Mouse (Mus musculus) heart, embryonic 11.5 days (tissue): ENCODE results near the gene Jph3. TPM values are rescaled to one million over a fixed set of nuclear protein-coding genes. Genes with fewer than 3 reads are reported as not detected.

Experiments
- ATAC-seq: fragments of 200-750 bp; cut with Nextera tagmentation; replicated peaks from 2 replicates; pipeline ENCODE4 v1.8.0; 2017; ENCODE audit warnings: moderate library complexity; ENCODE audit not compliant: insufficient number of reproducible peaks, low FRiP score, low TSS enrichment
- H3K27ac ChIP-seq: fragments of 300-500 bp; sonication (generic); 2 replicates; pipeline ENCODE4 v1.5.1; 2014; ENCODE audit warnings: mild to moderate bottlenecking, low read depth, low read length
- H3K27me3 ChIP-seq: fragments of 300-500 bp; sonication (generic); 2 replicates; pipeline ENCODE4 v1.6.1; 2014; ENCODE audit warnings: mild to moderate bottlenecking, low read length, mixed read lengths; ENCODE audit not compliant: control insufficient read depth, insufficient read depth
- H3K36me3 ChIP-seq: fragments of 300-500 bp; sonication (generic); 2 replicates; pipeline ENCODE4 v1.6.1; 2014; ENCODE audit warnings: mild to moderate bottlenecking, low read length, moderate library complexity, mixed read lengths; ENCODE audit not compliant: control insufficient read depth, insufficient read depth
- H3K4me1 ChIP-seq: fragments of 300-500 bp; sonication (generic); 2 replicates; pipeline ENCODE4 v1.6.1; 2014; ENCODE audit warnings: low read length; ENCODE audit not compliant: control insufficient read depth, insufficient read depth
- H3K4me2 ChIP-seq: fragments of 300-500 bp; sonication (generic); 2 replicates; pipeline ENCODE4 v1.6.1; 2014; ENCODE audit warnings: mild to moderate bottlenecking, moderate library complexity
- H3K4me3 ChIP-seq: fragments of 300-500 bp; sonication (generic); 2 replicates; pipeline ENCODE4 v1.5.1; 2014; ENCODE audit warnings: low read depth, low read length
- H3K9ac ChIP-seq: fragments of 300-500 bp; sonication (generic); 2 replicates; pipeline ENCODE4 v1.6.1; 2014; ENCODE audit warnings: mild to moderate bottlenecking, low read depth, low read length, moderate library complexity
- H3K9me3 ChIP-seq: fragments of 300-500 bp; sonication (generic); replicated peaks from 2 replicates; pipeline ENCODE4 v1.6.1; 2016; ENCODE audit warnings: low read length; ENCODE audit not compliant: control insufficient read depth
- WGBS: fragments of 180-500 bp; shearing (Covaris S2); extraction: QIAGEN DNeasy Blood & Tissue Kit; methylation state at CpG from one replicate; pipeline ENCODE4 v1.1.7; 2014; ENCODE audit not compliant: insufficient replicate concordance; 5-methylcytosine and 5-hydroxymethylcytosine counted together
- polyA plus RNA-seq: library from polyadenylated mRNA; unstranded; fragments of >200 nt; fragmentation: Nextera tagmentation; extraction: Ambion mirVana; gene quantifications from 2 replicates; pipeline ENCODE4 v1.2.1, GENCODE M21; 2014

Jph3 gene
- polyA plus RNA-seq, 1 experiment from 2014 or later, result 0.46 TPM

GRCm38 (mm10) chr8:121760484-121760883, 31.1 kb downstream of the Jph3 start:
- no peak for ATAC-seq
- no peaks in the 10 kb centered on the region for H3K36me3 ChIP-seq
- H3K27me3 ChIP-seq, result peaks cover 9% of the 10 kb centered on the region
- no peaks in the 10 kb centered on the region for H3K4me1 ChIP-seq
- H3K9ac ChIP-seq, result no peak overlapping the region
- no peak overlapping the region for H3K27ac ChIP-seq
- no peak overlapping the region for H3K4me2 ChIP-seq
- no peaks in the 10 kb centered on the region for H3K9me3 ChIP-seq
- H3K4me3 ChIP-seq, result no peak overlapping the region
- WGBS, result 72% methylated on average over 7 of the region's 7 CpGs

DNA sequence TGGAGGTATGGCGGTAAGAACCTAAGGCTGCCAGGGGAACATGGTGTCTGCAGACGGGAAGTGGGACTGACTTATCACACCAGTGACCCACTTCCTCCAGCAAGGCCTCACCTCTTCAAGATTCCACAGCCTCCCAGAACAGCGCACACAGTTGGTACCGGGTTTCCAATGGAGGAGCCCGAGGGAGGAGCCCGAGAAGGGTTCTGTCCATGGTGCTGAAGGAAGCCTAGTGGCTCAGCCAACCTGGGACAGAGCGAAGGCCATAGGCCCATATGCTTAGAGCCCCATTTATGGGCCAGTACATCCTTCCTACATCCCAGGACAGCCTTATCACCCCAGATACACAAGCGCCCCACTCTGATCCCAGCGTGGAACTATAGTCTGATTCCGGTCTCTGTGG, 32.1 kb downstream of the Jph3 start:
- ATAC-seq, result no peak

GRCm38 (mm10) chr8:121762999-121763699, 33.7 kb downstream of the Jph3 start:
- H3K4me1 ChIP-seq, result no peaks in the 10 kb centered on the region
- H3K9ac ChIP-seq, result no peak overlapping the region
- WGBS, result 50% methylated on average over 7 of the region's 7 CpGs
- no peak for ATAC-seq
- no peaks in the 10 kb centered on the region for H3K36me3 ChIP-seq
- no peaks in the 10 kb centered on the region for H3K9me3 ChIP-seq
- H3K4me3 ChIP-seq, result no peak overlapping the region
- no peak overlapping the region for H3K4me2 ChIP-seq
- H3K27me3 ChIP-seq, result peaks cover 5% of the 10 kb centered on the region; the same call in 1 of the 2 replicates
- H3K27ac ChIP-seq, result no peak overlapping the region

More for the DNA sequence above, 32.1 kb downstream of the Jph3 start:
- Histone ChIP-seq H3K36me3 (no peaks in the 10 kb centered on the region), H3K4me1 (no peaks in the 10 kb centered on the region), H3K27ac (no peak overlapping the region), H3K27me3 (peaks cover 2% of the 10 kb centered on the region; the same call in 1 of the 2 replicates), H3K4me2 (no peak overlapping the region), H3K4me3 (no peak overlapping the region), H3K9ac (no peak overlapping the region), H3K9me3 (no peaks in the 10 kb centered on the region)
- 22% methylated on average over 10 of the region's 10 CpGs for WGBS

GRCm38 (mm10) chr8:121763700-121764013, 34.2 kb downstream of the Jph3 start:
- Histone ChIP-seq H3K9me3 (no peaks in the 10 kb centered on the region), H3K36me3 (no peaks in the 10 kb centered on the region), H3K27me3 (peaks cover 5% of the 10 kb centered on the region; the same call in 1 of the 2 replicates), H3K4me3 (no peak overlapping the region), H3K4me2 (no peak overlapping the region), H3K4me1 (no peaks in the 10 kb centered on the region), H3K9ac (no peak overlapping the region), H3K27ac (no peak overlapping the region)
- WGBS, result 59% methylated on average over 9 of the region's 9 CpGs
- ATAC-seq, result no peak

- peaks cover 5% of the 10 kb centered on the region; the same call in 1 of the 2 replicates for H3K27me3 ChIP-seq
- H3K4me2 ChIP-seq, result no peak overlapping the region
- no peak overlapping the region for H3K9ac ChIP-seq
- H3K27ac ChIP-seq, result no peak overlapping the region
- no peaks in the 10 kb centered on the region for H3K36me3 ChIP-seq
- no peaks in the 10 kb centered on the region for H3K4me1 ChIP-seq
- H3K9me3 ChIP-seq, result no peaks in the 10 kb centered on the region
- ATAC-seq, result no peak
- WGBS, result 69% methylated on average over 7 of the region's 7 CpGs
- H3K4me3 ChIP-seq, result no peak overlapping the region
Measured at GRCm38 (mm10) chr8:121765594-121766138, 36.2 kb downstream of the Jph3 start.

- ATAC-seq, result no peak
- no peak overlapping the region for H3K27ac ChIP-seq
- 60% methylated on average over 3 of the region's 3 CpGs for WGBS
Measured at GRCm38 (mm10) chr8:121769095-121769494, 39.7 kb downstream of the Jph3 start.

GRCm38 (mm10) chr8:121769621-121770020, 40.2 kb downstream of the Jph3 start:
- Histone ChIP-seq H3K27me3 (0 out of 2 replicates have a peak, but pooled peaks cover 5% of the 10 kb centered on the region), H3K9me3 (no peaks in the 10 kb centered on the region), H3K4me3 (no peak overlapping the region), H3K4me2 (no peak overlapping the region), H3K9ac (no peak overlapping the region), H3K27ac (no peak overlapping the region), H3K4me1 (no peaks in the 10 kb centered on the region), H3K36me3 (no peaks in the 10 kb centered on the region)
- ATAC-seq, result no peak
- WGBS, result 74% methylated on average over 2 of the region's 2 CpGs

More at GRCm38 (mm10) chr8:121769095-121769494, 39.7 kb downstream of the Jph3 start:
- Histone ChIP-seq H3K27me3 (0 out of 2 replicates have a peak, but pooled peaks cover 5% of the 10 kb centered on the region), H3K4me2 (no peak overlapping the region), H3K4me1 (no peaks in the 10 kb centered on the region), H3K9ac (no peak overlapping the region), H3K4me3 (no peak overlapping the region), H3K9me3 (no peaks in the 10 kb centered on the region), H3K36me3 (no peaks in the 10 kb centered on the region)

DNA sequence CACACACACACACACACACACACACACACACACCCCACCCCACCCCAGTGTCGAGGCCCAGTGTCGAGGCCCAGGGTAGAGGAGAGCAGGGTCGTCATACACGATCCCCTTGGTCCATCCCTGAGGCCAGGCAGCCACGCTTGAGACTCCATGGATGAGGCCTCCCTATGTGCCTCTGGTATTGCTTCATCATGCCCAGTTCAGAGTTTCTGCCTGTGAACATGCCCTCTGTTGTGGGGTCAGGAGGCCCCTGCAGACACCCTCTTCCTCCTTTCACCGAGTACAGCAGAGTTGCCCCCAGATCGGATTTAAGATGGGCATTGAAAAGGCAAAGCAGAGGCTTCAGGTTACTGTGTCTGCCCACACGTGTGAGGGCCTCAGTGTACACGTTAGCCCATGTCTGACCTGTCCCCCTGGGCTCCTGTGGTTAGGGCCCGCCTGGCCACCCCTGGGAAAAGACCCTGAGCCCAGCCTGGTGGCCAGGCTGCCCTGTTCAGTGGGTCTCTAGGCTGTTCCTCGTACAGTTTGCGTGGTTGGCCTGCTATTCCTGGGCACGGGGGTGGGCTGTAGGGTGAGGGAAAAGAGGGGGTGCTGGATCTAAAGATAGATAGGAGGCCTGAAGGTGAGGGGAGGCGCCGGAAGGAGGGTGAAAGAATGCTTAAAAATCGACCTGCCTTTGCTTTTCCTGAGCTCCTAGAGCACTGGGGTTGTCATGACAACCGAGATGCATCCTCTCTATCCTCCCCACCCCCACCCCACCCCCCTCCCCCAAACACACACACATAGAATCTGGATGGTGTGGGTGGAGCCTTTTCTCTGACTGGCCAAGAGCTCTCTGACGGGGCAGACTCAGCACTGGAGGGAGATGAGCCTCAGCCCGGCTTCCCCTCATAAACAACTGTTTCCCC, 41.7 kb downstream of the Jph3 start:
- 0 out of 2 replicates have a peak, but pooled peaks have one; percentile 8 for ATAC-seq

More for the DNA sequence above, 41.7 kb downstream of the Jph3 start:
- no peak overlapping the region for H3K9ac ChIP-seq
- H3K4me3 ChIP-seq, result no peak overlapping the region
- no peak overlapping the region for H3K4me2 ChIP-seq
- H3K9me3 ChIP-seq, result no peaks in the 10 kb centered on the region
- H3K4me1 ChIP-seq, result no peaks in the 10 kb centered on the region
- no peak overlapping the region for H3K27ac ChIP-seq
- 0 out of 2 replicates have a peak, but pooled peaks cover 5% of the 10 kb centered on the region for H3K27me3 ChIP-seq
- WGBS, result 39% methylated on average over 19 of the region's 19 CpGs
- H3K36me3 ChIP-seq, result no peaks in the 10 kb centered on the region
